Mouse (Mus musculus): ENCODE data around the gene Adamts20.
"Not testable (repeated sequence)": the region's sequence is repeated elsewhere in the genome, so short reads cannot be mapped to it uniquely, and the experiment has no call there.

Gene Adamts20

DNA sequence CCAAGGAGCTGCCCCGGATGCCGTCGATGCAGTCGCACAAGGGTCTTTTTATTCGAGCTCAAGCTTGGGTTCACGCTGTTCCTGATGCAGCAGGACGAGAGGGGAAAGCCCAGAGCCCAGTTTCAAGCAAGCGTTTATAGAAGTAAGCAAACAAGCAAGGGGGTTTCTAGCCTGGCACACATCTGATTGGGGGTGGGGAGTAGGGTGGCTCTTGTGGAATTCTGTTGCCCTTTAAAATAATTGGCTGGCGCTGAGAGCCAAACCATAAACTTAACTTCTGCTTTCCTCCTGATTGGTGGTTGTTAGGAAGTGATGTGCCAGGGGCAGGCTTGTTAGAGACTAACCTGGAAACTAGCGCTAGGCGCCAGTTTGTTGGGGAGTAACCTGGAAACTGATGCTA lies at the start of gene Adamts20:
Gene Adamts20, minus strand, starts transcription at position 101 of the 400 bp plus-strand sequence.
- DNase-seq (ENCODE audit: low read depth, low spot score) = no peak

GRCm38 (mm10) chr15:94503451-94504215 lies 38.4 kb upstream of the Adamts20 start:
- no peak for DNase-seq (ENCODE audit: low read depth, low spot score)

- DNase-seq (ENCODE audit: low read depth, low spot score) = no peak
Observed at GRCm38 (mm10) chr15:94499260-94499659, 34.0 kb upstream of the Adamts20 start.

- DNase-seq (ENCODE audit: low read depth, low spot score) = no peak
Observed at GRCm38 (mm10) chr15:94495936-94496335, 30.7 kb upstream of the Adamts20 start.

- no peak for DNase-seq (ENCODE audit: low read depth, low spot score)
Observed at GRCm38 (mm10) chr15:94494445-94494844, 29.2 kb upstream of the Adamts20 start.

DNA sequence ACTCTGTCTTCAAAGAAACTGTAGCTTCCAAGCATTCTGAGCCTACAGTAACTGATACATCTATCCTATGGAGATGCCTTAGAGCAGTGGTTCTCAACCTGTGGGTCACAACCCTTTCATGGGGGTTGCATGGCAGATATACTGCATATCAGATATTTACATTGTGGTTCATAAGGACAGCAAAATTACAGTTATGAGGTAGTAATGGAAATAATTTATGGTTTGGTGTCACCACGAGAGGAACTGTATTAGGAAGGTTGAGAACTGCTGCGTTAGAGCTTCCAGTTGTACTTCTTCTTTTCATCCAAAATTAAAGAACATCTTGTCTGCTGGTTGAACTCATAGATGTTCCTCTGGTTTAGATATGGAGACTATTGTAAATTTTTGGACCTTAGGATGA lies 24.2 kb upstream of the Adamts20 start:
- DNase-seq (ENCODE audit: low read depth, low spot score) = no peak

- not testable (repeated sequence) for DNase-seq (ENCODE audit: low read depth, low spot score)
Observed at GRCm38 (mm10) chr15:94488028-94488427, 22.8 kb upstream of the Adamts20 start.

DNA sequence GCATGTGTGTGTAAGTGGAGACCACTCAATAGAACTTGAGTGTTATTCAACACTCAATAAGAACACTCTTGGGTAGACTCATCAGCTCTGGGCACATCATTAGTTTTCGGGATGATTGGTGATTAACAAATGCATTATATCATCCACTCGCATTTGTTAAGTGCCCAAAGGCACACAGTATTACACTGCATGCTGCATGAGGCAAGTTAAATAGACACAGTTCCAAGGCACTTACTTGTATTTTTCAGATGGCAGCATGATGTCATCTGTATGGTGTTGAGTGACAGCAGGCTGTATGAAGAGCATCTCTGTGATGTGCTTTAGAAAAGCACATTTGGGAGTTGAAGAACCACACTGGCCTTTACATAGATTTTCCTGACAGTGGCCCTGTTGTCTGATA lies 17.3 kb upstream of the Adamts20 start:
- DNase-seq (ENCODE audit: low read depth, low spot score) = no peak

GRCm38 (mm10) chr15:94480792-94481191 lies 15.6 kb upstream of the Adamts20 start:
- DNase-seq (ENCODE audit: low read depth, low spot score) = no peak

DNA sequence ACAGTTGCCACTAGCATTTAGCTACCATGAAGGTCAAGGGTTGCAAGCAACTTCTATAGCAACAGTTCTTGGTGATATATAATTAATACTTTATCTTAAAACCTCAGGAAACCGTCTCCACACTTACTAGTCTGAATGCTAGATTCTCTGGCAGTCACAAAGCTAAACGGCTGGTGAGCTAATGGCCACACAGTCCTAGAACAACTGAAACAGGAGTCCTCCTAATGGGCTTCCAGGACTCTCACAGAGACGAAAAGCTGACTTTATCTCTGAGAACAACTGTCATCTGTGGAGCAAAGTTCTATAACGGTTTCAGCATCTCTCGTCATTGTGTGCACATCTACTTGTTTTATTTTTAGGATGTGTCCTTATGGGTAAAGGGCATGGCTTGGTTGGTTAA lies 15.0 kb upstream of the Adamts20 start:
- DNase-seq (ENCODE audit: low read depth, low spot score) = no peak

- DNase-seq (ENCODE audit: low read depth, low spot score) = no peak
Observed at GRCm38 (mm10) chr15:94479513-94480136, 14.4 kb upstream of the Adamts20 start.

DNA sequence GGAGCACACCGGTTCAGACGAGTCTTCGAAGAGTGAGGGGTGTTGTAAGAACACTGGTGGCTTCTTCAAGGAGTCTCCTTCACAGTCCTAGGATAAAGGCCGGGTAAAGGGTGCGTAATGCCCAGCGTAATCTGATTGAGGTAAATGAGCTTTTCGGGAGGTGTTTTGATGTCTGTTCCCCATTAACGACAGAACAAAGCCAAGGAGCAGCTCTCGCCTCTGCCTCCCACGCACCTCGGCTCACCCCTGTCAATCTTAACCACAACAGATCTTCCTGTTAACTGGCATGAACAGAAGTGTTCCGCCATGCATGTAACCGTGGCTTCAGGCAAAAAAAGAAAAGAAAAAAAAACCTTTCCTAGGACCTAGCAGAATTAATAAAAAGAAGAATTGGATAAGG lies 13.5 kb upstream of the Adamts20 start:
- no peak for DNase-seq (ENCODE audit: low read depth, low spot score)

DNA sequence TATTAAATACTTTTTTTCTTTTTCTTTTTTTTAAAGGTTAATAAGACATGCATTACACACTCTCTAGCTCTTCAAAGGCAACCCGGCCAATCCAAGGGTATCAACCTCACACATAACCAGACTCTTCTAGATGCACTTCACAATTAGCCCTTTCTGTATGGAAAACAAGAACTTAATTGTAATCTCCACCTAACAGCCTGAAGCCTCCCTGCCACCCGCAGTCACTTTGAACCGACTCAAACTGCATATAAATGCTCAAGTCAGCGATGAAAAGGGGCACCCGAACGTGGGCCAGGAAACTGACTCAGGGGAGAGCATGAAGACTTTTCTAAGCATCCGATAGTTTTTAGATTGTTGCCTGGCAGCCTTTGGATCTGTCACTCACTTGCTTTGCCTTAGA lies 12.1 kb upstream of the Adamts20 start:
- DNase-seq (ENCODE audit: low read depth, low spot score) = no peak

DNA sequence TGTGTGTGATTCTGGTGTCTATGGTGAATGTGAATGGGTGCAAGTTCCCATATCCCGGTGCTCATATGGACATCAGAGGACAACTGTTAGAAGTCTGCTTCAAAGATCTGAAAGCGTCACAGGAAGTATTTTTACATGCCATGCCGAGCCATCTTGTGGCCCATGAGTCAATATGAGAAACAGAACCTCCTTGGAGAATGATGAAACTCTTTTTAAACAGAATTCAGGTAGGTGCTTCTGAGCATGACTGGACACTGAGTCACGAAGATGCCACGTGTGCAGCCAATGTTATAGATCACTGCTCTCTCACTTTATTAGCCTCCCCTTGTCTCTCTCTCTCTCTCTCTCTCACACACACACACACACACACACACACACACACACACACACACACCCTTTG lies 10.8 kb upstream of the Adamts20 start:
- no peak for DNase-seq (ENCODE audit: low read depth, low spot score)

DNA sequence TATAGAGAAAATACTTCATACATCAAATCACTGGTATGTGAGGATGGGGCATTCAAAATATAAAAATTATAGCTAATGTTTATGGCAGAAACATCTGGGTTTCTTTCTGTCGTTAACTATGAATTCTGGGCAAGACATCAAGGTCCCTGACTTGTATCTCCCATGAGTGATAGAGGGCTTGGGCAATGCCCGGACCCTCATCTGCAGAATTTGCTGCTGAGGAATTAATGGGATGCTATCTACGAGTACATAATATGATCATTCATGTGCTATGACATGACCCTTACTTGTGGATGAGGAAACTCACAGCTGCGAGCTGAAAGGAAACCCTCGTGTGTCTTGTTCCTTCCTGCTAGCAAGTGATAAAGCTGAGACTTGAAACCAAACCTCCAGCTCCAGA lies 5.1 kb upstream of the Adamts20 start:
- DNase-seq (ENCODE audit: low read depth, low spot score) = no peak

DNA sequence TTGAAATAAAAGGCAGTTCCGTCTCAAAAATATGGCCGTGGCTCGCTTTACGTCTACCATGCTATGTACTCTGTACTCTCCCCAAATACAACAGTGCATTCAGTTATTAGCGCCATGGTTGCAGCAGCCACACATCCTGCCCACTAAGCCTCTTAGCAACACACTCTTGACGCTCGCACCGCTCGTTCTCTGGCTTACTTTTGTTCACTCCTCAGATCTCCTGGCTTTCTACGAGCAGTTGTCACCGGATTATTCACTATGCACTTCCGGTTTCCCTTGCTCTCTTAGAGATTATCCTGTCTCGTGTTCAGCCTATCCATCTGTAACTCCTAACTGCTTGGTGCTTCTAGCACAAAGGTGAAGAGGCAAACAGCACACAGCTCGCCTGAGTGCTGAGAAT lies 337 bp downstream of the Adamts20 start:
- DNase-seq (ENCODE audit: low read depth, low spot score) = no peak

DNA sequence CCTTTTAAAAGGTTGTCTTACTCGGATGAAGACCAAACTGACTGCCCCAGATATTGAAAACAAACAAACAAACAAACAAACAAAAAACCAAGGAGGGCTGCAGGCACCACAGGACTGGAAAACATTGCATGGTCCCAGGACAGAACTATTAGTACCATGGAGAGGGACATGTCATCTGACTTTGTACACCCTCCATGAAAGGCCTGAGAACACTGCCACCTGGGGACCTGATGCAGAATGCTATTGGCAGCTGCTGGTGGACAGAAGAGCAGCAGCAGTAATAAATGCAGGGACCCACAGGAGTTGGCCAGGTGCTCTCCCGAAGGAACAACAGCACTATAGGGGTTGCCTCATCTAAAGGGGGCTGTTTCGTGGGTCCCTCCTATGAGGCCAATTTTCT lies 2.0 kb downstream of the Adamts20 start:
- DNase-seq (ENCODE audit: low read depth, low spot score) = no peak

- no peak for DNase-seq (ENCODE audit: low read depth, low spot score)
Observed at GRCm38 (mm10) chr15:94462206-94462605, 3.0 kb downstream of the Adamts20 start.

DNA sequence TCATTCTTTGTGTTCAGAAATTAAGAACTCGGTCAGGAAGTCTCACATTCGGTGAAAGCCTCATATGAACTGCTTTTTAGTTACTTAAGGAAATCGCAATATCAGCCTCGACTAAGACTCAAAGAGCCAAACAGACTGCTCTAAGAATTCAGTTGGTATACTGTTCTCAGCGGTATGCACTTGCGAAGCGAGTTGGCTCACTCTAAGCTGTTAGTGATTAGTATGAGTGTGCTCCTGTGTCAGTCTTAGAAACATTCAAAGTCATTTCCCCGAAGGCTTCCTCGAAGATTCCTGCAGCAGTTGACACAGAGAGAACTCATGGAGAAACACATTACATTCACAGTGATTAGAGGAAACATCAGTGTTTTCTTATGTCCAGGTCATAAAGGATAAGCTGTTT lies 4.1 kb downstream of the Adamts20 start:
- no peak for DNase-seq (ENCODE audit: low read depth, low spot score)

DNA sequence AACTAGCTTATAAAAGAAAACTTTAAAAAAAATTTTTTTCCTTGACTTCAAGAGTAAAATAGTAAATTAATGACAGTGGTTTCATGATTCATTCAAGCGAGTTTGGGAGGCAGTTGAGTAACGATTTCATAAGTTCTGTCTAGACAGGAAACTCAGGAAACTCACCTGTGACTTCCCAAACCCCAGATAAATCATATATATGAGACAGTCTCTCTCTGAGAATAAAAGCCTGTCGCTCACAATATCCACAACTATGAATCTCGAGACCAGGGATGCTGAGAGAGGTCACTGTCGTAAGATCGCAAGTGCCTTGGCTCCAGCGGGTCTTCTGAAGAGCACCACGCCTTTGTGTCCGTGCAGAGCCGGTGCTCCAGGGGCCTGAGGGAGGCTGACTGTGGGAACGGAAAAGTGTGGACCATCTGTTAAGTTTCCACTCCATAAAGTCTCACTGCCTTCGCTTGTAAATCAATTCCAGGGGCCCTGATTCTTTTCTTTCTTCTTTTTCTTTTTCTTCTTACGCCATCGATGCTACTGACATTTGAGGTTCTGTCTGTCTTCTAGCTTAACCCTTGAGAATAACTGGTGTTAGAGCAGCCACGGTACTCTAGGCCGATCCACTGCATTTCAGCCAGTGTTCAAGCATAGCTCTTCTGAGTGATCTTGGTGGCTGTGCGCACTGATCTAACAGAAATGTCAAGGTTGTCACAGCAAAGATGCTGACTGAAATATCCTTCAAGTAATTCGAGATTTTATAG lies 7.4 kb downstream of the Adamts20 start:
- DNase-seq (ENCODE audit: low read depth, low spot score) = no peak

DNA sequence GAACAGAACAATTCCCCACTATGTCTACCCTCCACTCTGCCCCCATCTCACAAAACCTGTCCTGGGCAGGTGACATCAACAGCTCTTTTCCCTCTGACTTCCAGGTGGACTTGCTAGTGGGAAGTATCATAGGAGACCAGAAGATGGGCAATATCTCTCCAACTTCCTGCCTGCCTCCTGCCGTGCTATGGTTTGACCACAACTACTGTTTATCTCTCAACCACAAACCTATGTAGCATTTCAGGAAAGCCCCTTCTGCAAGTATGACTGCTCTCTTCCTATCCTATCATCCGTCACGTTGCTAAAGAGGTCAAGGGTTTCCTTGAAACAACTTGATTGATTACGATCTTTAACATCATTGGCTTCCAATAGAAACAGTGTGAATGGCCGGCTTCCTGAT lies 12.4 kb downstream of the Adamts20 start:
- DNase-seq (ENCODE audit: low read depth, low spot score) = no peak

- DNase-seq (ENCODE audit: low read depth, low spot score) = no peak
Observed at GRCm38 (mm10) chr15:94451600-94451999, 13.6 kb downstream of the Adamts20 start.
